Mouse (Mus musculus) lung, postnatal 14 days (tissue): ENCODE measurements around the gene Fcrls.

Source experiments
- DNase-seq: peaks from one replicate; pipeline ENCODE4 v3.0.0; 2021

Gene Fcrls

DNA sequence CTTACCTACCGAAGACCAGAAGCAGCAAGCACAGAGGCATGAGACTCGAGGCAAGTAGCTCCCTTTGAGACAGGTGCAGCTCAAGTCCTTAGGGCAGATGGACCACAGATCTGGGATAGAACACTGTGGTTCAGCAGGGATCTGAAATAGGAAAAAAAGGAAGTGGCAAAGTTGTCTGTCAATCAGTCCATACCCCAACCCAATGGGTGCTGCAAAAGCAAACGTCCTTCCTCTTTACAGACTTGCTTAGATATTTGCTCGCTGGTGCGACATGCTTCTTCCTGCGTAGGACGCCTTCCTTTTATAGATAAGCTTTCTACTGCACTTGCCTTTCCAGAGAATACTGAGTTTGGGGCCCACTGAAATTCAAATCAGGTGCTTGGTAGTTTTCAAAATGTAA lies at the start of gene Fcrls:
Fcrls (minus strand) TSS at position 303 of the 400 bp plus-strand sequence.
- DNase-seq: no peak

DNA sequence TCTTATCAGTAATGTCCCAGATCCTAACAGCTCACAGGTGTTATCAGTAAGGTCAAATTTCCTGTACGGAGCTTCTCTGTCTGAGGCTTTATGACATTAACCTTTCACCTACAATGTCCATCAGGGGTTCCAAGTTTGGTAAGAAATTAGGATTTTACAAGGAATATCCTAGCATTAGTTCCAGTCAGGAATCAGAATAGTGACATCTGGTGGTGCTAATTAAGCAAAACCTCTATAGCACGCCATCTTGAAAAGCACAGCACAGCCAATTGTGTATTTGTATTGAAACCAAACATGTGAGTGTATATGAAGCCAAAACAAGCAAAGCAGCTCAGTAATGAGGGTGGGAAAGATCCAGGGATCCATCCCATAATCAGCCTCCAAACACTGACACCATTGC lies 46.4 kb upstream of the Fcrls start:
- no peak for DNase-seq

DNA sequence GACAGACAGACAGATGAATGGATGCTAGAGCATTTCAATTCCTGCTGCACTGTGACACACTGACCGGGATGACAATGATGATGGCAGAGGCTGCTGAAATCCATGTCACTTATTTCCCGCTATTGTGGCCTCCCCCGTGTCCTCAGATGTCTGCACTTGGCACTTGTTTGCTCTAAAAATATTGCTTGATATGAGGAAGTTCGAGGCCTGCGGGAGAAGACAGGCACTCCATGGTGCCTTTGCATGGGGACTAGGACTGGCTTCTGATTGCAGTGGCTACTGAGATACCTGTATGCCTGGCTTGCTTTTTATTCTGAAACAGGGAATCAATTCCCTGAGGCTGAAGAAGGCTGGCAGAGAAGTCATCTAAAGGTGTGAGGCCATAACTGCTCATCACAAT lies 36.4 kb upstream of the Fcrls start:
- DNase-seq: no peak

DNA sequence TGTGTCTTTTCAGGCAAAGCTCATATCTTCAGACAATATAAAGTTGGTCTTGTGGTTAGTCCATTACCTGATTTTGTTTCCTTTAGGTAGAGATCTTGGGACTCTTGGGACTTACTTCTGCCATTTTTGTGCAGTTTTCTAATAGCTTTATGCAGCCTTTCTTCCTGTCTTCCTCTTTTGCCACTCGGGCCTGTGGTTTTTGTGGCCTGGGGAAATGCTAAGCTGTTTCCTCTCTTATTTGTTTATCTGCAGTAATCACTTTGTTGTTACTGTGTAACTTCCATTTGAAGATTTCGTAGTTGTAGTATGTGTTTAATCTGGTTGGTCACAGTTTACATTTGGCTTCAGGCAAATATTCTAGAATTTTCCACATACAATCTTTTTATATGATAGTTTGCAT lies 10.8 kb upstream of the Fcrls start:
- no peak for DNase-seq

DNA sequence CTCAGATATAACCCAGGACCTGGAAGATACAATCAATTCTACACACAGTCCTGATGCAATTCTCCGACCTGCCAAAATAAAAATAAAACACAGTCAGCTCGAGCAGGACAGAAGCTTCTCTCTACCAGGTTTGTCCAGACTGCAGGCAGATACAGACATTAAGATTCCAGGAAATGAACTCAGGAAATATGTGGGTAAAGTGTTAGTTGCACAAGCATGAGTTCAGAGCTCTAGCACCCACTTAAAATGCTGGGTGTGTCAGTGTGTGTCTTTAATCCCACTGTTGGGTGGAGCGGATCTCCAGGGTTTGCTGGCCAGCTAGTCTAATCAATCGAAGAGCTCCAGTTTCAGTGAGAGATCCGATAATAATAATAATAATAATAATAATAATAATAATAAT lies 3.0 kb upstream of the Fcrls start:
- DNase-seq: no peak

DNA sequence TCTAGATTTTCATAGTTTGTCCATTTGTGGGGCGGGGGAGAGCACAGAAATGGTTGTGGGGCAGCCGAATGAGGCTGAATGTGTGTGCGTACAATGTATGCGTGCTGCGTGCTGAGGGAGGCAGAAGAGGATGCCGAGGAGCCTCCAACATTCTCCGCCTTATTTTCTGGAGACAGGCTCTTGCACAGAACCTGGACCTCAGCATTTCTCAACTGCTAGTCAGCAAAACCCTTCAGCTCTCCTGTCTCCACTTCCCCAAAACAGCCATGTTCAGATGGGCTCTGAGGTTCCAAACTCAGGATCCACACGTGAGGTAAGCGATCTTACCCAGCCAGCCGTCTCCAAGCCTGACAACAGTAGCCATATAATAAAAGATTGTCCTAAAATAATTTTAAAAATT lies 8.3 kb downstream of the Fcrls start:
- no peak for DNase-seq

DNA sequence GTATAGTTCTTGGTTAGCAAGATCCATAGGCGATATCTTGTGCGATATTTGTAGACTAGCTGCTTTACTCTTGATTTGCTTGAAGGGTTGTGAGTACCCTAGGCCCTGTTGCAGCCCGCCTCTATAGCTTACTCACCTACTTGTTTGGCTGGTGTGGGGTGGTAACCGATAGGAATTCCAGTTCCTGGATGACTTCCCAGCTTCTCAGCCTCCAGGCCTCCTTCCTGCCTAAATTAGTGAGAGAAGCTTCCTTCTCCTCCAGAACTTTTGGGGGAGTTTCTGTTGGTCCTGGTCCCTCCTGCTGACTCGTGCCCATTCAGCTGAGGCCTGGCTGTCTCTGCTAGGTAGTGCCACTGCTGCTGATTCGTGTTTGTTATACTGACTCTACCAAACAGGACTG lies 14.0 kb downstream of the Fcrls start:
- no peak for DNase-seq

DNA sequence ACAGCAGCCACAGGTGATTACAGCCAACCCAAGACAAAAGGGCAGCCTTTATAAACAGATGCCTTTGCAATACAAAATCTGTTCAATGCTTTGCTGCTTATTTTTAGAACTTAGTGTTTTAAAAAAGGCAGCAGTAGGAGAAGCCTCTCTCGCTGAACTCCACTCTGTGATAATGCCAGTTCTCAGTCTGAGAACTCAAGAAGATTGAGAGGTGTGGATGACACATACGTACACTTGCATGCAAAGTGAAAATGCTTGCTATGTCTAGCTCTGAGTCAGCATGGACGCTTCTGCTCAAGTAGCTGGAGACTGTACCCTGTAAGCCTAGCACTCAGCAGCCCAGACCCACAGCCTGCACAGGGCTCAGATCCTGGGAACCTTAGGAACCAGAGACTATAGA lies 16.2 kb downstream of the Fcrls start:
- no peak for DNase-seq

DNA sequence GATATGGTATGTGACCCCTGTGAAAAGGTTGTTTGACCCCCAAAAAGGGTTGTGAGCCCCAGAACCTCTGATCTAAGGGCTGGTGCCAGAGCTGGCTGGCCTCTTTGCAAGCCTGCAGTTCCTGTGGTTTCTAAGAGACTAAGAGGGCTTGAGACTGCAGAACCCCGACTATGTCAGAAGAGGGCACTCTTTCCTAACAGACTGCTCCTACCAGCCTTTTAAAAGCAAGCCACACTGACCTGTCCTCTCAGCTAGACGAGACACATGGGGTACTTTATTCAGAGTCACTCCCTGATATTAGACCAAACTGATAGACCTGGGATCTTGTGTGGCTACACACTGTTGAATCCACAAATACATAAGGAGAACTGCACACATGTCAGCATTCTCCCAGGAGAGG lies 19.9 kb downstream of the Fcrls start:
- peak; percentile 31 for DNase-seq

DNA sequence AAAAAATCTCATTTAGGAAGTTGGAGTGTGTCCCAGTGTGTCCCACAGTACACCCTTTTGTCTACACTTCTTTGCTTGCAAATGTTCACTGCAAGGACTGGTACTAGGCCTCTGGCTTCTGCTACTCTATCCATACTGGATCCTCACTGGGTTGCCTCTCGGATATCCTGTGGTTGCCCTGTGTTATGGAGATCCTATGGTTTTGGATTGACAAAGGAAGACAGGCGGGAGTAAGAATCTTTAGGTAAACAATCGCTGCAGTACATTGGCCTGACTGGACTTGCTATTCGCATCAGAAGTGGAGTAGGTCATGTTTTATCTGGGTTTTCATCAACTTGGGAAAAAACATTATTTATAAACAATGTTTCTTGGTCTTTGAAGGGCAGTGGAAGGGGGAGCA lies 22.6 kb downstream of the Fcrls start:
- no peak for DNase-seq

DNA sequence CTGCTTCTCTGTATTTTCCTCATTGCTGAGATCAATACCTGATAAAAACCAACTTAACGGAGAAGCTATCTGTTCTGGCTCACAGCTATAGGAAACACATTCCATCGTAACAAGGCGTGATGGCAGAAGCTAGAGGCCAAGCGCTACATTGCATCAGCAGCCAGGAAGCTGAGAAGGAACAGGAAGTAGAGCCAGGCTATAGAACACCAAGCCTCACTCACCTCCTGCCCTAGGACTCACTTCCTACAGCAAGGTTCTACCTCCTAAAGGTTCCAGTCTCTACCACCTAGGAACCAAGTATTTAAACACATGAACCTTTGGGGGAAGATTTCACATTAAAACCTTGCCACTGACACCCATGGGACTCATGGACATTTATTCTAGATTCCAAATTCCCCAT lies 39.9 kb downstream of the Fcrls start:
- DNase-seq: no peak

DNA sequence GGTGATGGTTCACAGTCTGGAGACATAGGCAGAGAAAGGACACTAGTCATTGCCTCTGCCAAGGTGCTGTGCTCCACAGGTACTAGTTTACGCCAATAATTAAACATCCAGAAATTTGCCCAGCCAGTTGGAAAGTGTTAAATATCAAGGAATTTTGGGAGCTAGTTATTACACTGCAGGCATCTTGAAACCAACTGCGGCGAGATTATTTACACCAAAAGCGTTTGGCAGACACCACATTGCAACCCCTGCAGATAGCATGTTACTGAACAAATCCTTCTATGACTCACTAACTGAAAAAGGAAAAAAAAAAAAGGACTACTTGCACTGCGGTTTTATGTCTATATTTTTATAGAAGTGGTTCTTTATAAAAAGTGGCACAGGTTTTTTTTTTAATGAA lies 41.2 kb downstream of the Fcrls start:
- no peak for DNase-seq

DNA sequence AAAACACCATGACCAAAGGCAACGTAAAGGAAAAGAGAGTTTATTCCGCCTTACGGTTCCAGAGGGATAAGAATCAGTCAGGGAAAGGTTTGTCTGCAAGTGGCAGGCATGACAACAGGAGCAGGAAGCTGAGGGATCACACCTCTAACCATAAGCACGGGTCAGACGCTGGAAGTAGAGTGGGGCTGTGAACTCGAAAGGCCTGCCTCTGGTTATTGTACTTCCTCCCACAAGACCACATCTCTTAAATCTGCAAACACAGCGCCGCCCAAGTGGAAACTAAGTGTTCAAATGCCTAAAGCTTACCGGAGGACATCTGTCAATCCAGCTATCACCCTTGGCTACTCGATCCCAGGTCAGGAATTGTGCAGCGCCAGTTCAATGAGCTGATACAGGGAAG lies 48.4 kb downstream of the Fcrls start:
- no peak for DNase-seq

DNA sequence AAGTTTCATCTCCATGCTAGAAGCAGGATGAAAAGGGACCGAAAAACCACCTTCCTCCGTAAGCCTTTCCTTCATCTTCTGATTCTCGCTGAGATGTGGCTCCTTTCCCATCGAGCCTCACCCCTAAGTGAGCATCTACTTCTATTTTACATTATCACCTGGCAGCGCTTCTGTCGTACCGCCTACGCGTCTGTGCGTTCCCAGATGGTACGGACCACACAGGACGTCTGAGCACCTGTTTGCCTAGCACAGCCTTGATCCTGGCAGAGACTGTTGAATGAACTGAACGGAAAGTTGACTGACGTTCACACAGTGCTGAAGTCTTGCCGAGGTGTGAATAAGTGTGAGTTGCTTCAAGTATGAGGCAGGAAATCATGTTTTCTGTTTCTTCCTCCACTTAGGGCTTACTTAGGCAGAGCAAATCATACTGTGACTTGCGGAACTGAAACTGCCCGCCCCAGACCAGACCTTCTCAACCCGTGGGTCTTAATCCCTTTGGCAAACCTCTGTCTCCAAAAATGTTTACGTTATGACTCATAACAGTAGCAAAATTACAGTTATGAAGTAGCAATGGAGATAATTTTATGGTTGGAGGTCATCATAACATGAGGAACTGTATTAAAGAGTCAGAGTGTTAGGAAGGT lies 49.2 kb downstream of the Fcrls start:
- no peak for DNase-seq

DNA sequence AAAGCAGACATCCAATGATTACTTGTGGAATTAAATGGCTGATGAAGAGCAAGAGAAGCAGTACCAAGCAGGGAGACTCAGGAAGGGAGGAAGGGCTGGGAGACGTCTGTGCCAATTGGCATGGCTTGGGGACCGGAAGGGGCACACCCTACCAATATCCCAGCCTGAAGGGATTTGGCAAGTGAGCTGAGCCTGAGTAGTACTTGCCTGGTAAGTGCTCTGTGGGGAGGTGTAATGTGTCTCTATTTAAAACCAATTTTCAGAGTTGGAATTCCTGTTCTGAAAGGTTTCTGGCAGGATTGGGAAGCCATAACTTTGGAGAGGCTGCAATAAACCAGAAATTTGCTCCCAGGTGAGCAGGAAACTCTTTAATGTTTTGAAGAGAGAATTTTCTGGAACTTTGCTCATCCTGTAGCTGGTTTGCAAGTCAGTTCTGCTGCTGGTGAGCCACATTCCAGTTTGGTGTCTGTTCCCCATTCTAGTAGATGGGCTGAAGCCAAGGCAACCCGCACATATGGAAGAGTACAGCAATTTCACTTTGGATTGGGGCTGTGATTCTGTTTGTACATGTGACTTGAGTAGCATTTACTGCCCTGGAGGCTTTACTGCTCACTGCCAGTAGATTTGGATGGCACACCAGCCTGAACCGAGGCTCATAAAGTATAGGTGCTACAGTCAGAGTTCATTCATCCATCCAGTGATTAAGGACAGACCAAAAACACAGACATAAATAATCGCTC lies 57.0 kb downstream of the Fcrls start:
- no peak for DNase-seq
